Mouse (Mus musculus) liver, embryonic 14.5 days (tissue): ENCODE data around the gene Pum1. TPM values are rescaled to one million over a fixed set of nuclear protein-coding genes. Genes with fewer than 3 reads are reported as not detected.

Experiments
- ATAC-seq: fragments of 200-750 bp; cut with Nextera tagmentation; 2 replicates; pipeline ENCODE4 v1.8.0; 2017; ENCODE audit warnings: moderate number of reproducible peaks, mild to moderate bottlenecking, moderate library complexity; ENCODE audit not compliant: insufficient read depth
- DNase-seq, 3 experiments: peaks; one replicate each; pipeline ENCODE4 v3.0.0-alpha.2; 2012 to 2013; ENCODE audit warnings: low read depth in 3 of 3, low spot score in 3 of 3
- H3K27ac ChIP-seq: fragments of 300-500 bp; sonication (generic); 2 replicates; pipeline ENCODE4 v1.5.1; 2014; ENCODE audit warnings: moderate library complexity, mild to moderate bottlenecking, control low read depth, inconsistent platforms
- H3K27me3 ChIP-seq: fragments of 300-500 bp; sonication (generic); 2 replicates; pipeline ENCODE4 v1.6.1; 2014; ENCODE audit warnings: mild to moderate bottlenecking, low read length, moderate library complexity; ENCODE audit not compliant: control insufficient read depth, insufficient read depth
- H3K36me3 ChIP-seq: fragments of 300-500 bp; sonication (generic); replicated peaks from 2 replicates; pipeline ENCODE4 v1.6.1; 2014; ENCODE audit warnings: low read depth; ENCODE audit not compliant: control insufficient read depth, insufficient read depth
- H3K4me1 ChIP-seq, 2 experiments: fragments of 200-500 bp in 1 of 2; fragments of 300-500 bp in 1 of 2; sonication (generic) in 1 of 2; replicated peaks; 2 replicates each; pipeline ENCODE4 v1.6.1; 2012 to 2014; ENCODE audit warnings: antibody characterized with exemption in 1 of 2, inconsistent platforms in 1 of 2, low read length in 1 of 2; ENCODE audit not compliant: control insufficient read depth in 2 of 2, insufficient read depth in 2 of 2
- H3K4me2 ChIP-seq: fragments of 300-500 bp; sonication (generic); 2 replicates; pipeline ENCODE4 v1.6.1; 2014; ENCODE audit warnings: low read depth, mild to moderate bottlenecking, control low read depth, moderate library complexity
- H3K4me3 ChIP-seq, 2 experiments: fragments of 200-500 bp in 1 of 2; fragments of 300-500 bp in 1 of 2; sonication (generic) in 1 of 2; 2 replicates each; pipeline ENCODE4 v1.5.1; 2012 to 2014; ENCODE audit warnings: low read depth in 2 of 2, low read length in 2 of 2, mild to moderate bottlenecking in 2 of 2, control low read depth in 1 of 2, inconsistent platforms in 1 of 2, moderate library complexity in 1 of 2; ENCODE audit not compliant: insufficient read depth in 1 of 2
- H3K9ac ChIP-seq: fragments of 300-500 bp; sonication (generic); replicated peaks from 2 replicates; pipeline ENCODE4 v1.6.1; 2014; ENCODE audit warnings: mild to moderate bottlenecking, control low read depth, moderate library complexity
- H3K9me3 ChIP-seq: fragments of 300-500 bp; sonication (generic); 2 replicates; pipeline ENCODE4 v1.6.1; 2016; ENCODE audit warnings: low read length, mixed read lengths; ENCODE audit not compliant: control insufficient read depth
- CTCF ChIP-seq: IDR thresholded peaks from 2 replicates; pipeline ENCODE4 v1.5.1; 2016; ENCODE audit warnings: antibody characterized with exemption, low read depth, control low read depth
- EP300 ChIP-seq: IDR thresholded peaks from 2 replicates; pipeline ENCODE4 v1.6.1; 2016; ENCODE audit warnings: antibody characterized with exemption, low read depth
- WGBS: fragments of 180-500 bp; shearing (Covaris S2); extraction: QIAGEN DNeasy Blood & Tissue Kit; methylation state at CpG from one replicate; pipeline ENCODE4 v1.1.7; 2014; ENCODE audit not compliant: insufficient replicate concordance; 5-methylcytosine and 5-hydroxymethylcytosine counted together
- polyA plus RNA-seq, 2 experiments: library from polyadenylated mRNA; depleted of rRNA in 1 of 2; stranded (reverse) in 1 of 2; unstranded in 1 of 2; fragments of >200 nt; fragmentation: Nextera tagmentation in 1 of 2; extraction: Ambion mirVana in 1 of 2; gene quantifications; 2 replicates each; pipeline versions ENCODE4 v1.2.1 to v1.2.3; 2012 to 2014

Pum1 gene
- polyA plus RNA-seq, 2 experiments, result 17.9 to 23.1 TPM

DNA sequence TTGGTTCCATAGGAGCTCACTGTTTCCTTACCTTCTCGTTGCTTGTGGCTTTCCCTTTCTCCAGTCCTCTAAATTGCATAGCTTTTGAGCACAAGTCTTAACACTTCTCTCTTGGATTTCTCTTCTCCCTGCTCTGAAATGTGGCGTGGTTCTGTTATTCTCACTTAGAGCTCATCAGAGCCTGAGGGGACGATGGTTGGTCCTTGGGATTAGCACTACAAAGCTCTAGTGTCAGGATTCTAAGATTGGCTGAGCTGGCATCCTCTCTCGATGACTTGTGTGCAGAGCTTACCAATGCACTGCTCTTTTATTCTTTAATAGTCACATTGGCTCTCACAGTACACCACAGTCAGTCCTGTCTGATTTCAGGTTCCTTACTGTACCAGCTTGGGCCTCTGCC is 80.9 kb downstream of the Pum1 start:
- ATAC-seq (no peak), DNase-seq (no peak)
- no peaks in the 10 kb centered on the region for H3K9me3 ChIP-seq
- 81% methylated on average over 4 of the region's 4 CpGs for WGBS
- TF ChIP-seq CTCF (no peak), EP300 (no peak)
- no peaks in the 10 kb centered on the region for H3K27me3 ChIP-seq
- H3K36me3 ChIP-seq, result peaks cover 83% of the 10 kb centered on the region
- H3K27ac ChIP-seq, result no peak overlapping the region
- no peak overlapping the region for H3K4me2 ChIP-seq
- no peak overlapping the region for H3K9ac ChIP-seq
- H3K4me3 ChIP-seq, result no peak overlapping the region
- H3K4me1 ChIP-seq, result no peaks in the 10 kb centered on the region

DNA sequence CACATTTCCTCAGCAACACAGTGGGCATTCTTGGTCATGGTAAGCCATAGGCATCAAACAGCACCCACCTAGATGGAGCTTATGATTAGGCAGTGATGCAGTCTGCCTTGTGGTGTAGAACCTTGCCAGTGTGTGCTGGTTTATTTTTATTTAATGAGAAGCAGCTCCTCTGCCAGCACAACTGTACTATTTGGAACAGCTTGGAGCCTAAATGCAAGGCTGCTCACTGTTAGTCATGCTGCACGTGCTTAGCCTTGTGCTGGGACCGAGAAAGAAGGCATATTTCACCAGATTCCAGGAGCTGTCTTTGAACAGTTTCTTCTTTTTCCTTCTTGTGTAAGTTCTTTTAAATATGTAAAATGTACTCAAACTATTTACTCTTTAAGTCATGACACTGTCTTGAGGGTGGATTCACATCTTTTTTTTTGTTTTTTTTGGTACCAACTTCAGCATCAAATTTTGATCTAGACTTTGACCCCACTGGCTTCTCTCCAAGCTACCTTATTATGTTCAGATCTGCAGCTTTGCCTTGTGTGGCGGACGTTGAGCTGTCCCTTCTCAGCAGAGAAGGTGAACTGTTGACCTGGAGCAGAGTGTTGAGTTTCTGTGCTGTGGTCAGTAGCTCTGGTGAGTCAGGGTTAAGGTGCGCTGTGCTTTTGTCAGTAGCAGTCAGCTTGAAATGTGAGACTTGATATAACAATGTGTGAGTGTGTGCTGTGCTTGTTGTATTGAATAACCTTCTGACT is 82.6 kb downstream of the Pum1 start:
- Histone ChIP-seq H3K4me3 (no peak overlapping the region), H3K36me3 (peaks cover 96% of the 10 kb centered on the region), H3K4me2 (no peak overlapping the region), H3K27me3 (no peaks in the 10 kb centered on the region), H3K4me1 (no peaks in the 10 kb centered on the region), H3K9me3 (no peaks in the 10 kb centered on the region), H3K27ac (no peak overlapping the region), H3K9ac (no peak overlapping the region)
- no peak for DNase-seq
- ATAC-seq, result no peak
- WGBS, result 87% methylated on average over 5 of the region's 5 CpGs
- TF ChIP-seq EP300 (no peak), CTCF (no peak)

DNA sequence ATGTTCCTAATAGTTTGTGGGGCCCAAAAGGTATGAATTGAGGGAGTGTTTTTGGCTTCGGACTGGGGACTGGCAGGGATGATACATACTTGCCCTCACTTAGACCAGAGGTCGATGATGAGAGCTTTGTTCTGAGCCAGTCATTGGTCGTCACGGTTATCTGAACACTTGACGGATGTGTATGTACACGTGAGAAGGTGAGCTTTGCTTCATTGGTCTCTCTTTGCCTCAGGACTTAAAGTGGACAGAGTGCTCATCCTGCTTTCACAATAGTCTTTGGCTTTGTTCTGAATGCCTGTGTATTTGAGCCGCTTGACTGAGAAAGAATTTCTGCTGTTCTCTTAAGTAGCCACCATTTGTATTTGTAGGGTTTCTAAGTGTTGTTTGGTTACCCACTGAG is 86.4 kb downstream of the Pum1 start:
- Histone ChIP-seq H3K9ac (no peak overlapping the region), H3K9me3 (no peaks in the 10 kb centered on the region), H3K4me2 (no peak overlapping the region), H3K4me3 (no peak overlapping the region), H3K27me3 (no peaks in the 10 kb centered on the region), H3K27ac (no peak overlapping the region), H3K36me3 (peaks cover 98% of the 10 kb centered on the region), H3K4me1 (no peaks in the 10 kb centered on the region)
- ATAC-seq (no peak), DNase-seq (no peak)
- WGBS, result 85% methylated on average over 7 of the region's 7 CpGs
- TF ChIP-seq CTCF, result no peak
- TF ChIP-seq EP300, result no peak

DNA sequence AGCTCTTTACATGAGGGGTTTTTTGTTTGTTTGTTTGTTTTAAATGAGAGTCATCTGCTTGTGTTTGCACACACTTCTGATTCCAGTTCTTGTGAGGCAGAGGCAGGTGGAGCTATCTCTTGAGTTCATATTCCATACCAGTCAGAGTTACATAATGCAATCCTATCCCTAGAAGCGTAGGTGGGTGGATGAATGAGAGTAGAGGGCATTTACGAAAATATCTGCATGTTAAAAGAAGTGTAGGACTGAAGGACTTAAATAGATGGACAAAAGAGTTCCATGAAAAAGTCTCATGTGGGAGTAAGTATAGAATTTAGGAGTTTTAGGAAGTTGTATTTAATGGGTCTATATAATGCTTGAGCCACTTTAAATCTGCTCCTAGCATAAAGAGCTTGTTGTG is 88.8 kb downstream of the Pum1 start:
- Histone ChIP-seq H3K4me3 (no peak overlapping the region), H3K27ac (no peak overlapping the region), H3K9me3 (no peaks in the 10 kb centered on the region), H3K36me3 (peaks cover 96% of the 10 kb centered on the region), H3K27me3 (no peaks in the 10 kb centered on the region), H3K4me2 (no peak overlapping the region), H3K9ac (no peak overlapping the region), H3K4me1 (no peaks in the 10 kb centered on the region)
- WGBS, result 84% methylated on average over 2 of the region's 2 CpGs
- DNase-seq, result no peak
- no peak for ATAC-seq
- TF ChIP-seq CTCF, result no peak
- no peak for TF ChIP-seq EP300

DNA sequence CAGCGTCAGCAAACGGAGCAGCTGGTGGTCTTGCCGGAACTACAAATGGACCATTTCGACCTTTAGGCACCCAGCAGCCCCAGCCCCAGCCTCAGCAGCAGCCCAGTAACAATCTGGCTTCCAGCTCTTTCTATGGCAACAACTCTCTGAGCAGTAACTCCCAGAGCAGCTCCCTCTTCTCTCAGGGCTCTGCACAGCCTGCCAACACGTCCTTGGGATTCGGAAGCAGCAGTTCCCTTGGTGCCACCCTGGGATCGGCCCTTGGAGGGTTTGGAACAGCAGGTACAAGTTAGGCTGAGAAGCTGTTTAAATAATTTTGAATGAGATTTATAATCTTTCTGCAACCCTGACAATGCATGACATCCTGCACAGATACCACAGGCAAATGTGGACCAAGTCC is 89.5 kb downstream of the Pum1 start:
- Histone ChIP-seq H3K27me3 (no peaks in the 10 kb centered on the region), H3K4me3 (no peak overlapping the region), H3K9me3 (no peaks in the 10 kb centered on the region), H3K4me2 (no peak overlapping the region), H3K4me1 (no peaks in the 10 kb centered on the region), H3K27ac (no peak overlapping the region), H3K9ac (no peak overlapping the region), H3K36me3 (peaks cover 95% of the 10 kb centered on the region)
- 84% methylated on average over 7 of the region's 7 CpGs for WGBS
- DNase-seq, result no peak
- TF ChIP-seq CTCF, result no peak
- no peak for TF ChIP-seq EP300
- ATAC-seq, result no peak
